Mouse (Mus musculus): ENCODE data around the gene Rxrb. TPM values are rescaled to one million over a fixed set of nuclear protein-coding genes. Genes with fewer than 3 reads are reported as not detected.

Rxrb gene
- polyA plus RNA-seq, 1 experiment from 2014 or later: 41.8 TPM

- H3K4me1 ChIP-seq (replicated peaks): peaks cover 39% of the 10 kb centered on the region
- peaks cover 7% of the 10 kb centered on the region for H3K27me3 ChIP-seq (replicated peaks)
- H3K4me3 ChIP-seq (replicated peaks): no peak overlapping the region
- WGBS: 78% methylated on average over 10 of the region's 10 CpGs
- peaks cover 20% of the 10 kb centered on the region for H3K36me3 ChIP-seq
- H3K9ac ChIP-seq: no peak overlapping the region
- no peak overlapping the region for H3K4me2 ChIP-seq (replicated peaks)
- H3K9me3 ChIP-seq: no peaks in the 10 kb centered on the region
- no peak for ATAC-seq
- no peak overlapping the region for H3K27ac ChIP-seq
Measured at GRCm38 (mm10) chr17:34036647-34037046, 5.0 kb downstream of the Rxrb start.

- H3K27ac ChIP-seq: no peak overlapping the region
- no peak overlapping the region for H3K4me2 ChIP-seq (replicated peaks)
- no peaks in the 10 kb centered on the region for H3K9me3 ChIP-seq
- H3K4me1 ChIP-seq (replicated peaks): peaks cover 39% of the 10 kb centered on the region
- peaks cover 7% of the 10 kb centered on the region for H3K27me3 ChIP-seq (replicated peaks)
- no peak for ATAC-seq
- no peak overlapping the region for H3K9ac ChIP-seq
- H3K36me3 ChIP-seq: peaks cover 20% of the 10 kb centered on the region
- no peak overlapping the region for H3K4me3 ChIP-seq (replicated peaks)
- WGBS: 87% methylated on average over 7 of the region's 7 CpGs
Measured at GRCm38 (mm10) chr17:34037241-34037640, 5.6 kb downstream of the Rxrb start.

GRCm38 (mm10) chr17:34038440-34038839 is 6.8 kb downstream of the Rxrb start:
- peaks cover 29% of the 10 kb centered on the region for H3K4me1 ChIP-seq (replicated peaks)
- H3K4me3 ChIP-seq (replicated peaks): peak overlapping the region; percentile 11
- 0 out of 2 replicates have a peak overlapping the region, but pooled peaks have one; percentile 17 for H3K9ac ChIP-seq
- H3K4me2 ChIP-seq (replicated peaks): peak overlapping the region; percentile 57
- peaks cover 20% of the 10 kb centered on the region for H3K36me3 ChIP-seq
- peaks cover 12% of the 10 kb centered on the region for H3K27me3 ChIP-seq (replicated peaks)
- WGBS: 14% methylated on average over 21 of the region's 21 CpGs
- ATAC-seq: peak; percentile 40; the same call in 1 of the 2 replicates
- no peaks in the 10 kb centered on the region for H3K9me3 ChIP-seq
- H3K27ac ChIP-seq: no peak overlapping the region

GRCm38 (mm10) chr17:34038878-34039561 is 7.4 kb downstream of the Rxrb start, which contains the start of gene Col11a2:
Col11a2 (plus strand) TSS chr17:34039437.
- peaks cover 18% of the 10 kb centered on the region for H3K36me3 ChIP-seq
- peaks cover 26% of the 10 kb centered on the region for H3K4me1 ChIP-seq (replicated peaks)
- H3K9me3 ChIP-seq: no peaks in the 10 kb centered on the region
- H3K27ac ChIP-seq: no peak within 1 kb of the TSS
- peaks cover 12% of the 10 kb centered on the region for H3K27me3 ChIP-seq (replicated peaks)
- H3K9ac ChIP-seq: 0 out of 2 replicates have a peak within 1 kb of the TSS, but pooled peaks have one; percentile 17
- peak within 1 kb of the TSS; percentile 57 for H3K4me2 ChIP-seq (replicated peaks)
- 6% methylated on average over 28 of the region's 28 CpGs for WGBS
- peak; percentile 72 for ATAC-seq
- peak within 1 kb of the TSS; percentile 11 for H3K4me3 ChIP-seq (replicated peaks)

- Histone ChIP-seq H3K4me1 (replicated peaks) (peaks cover 26% of the 10 kb centered on the region), H3K9me3 (no peaks in the 10 kb centered on the region), H3K36me3 (peaks cover 14% of the 10 kb centered on the region), H3K4me2 (replicated peaks) (peak overlapping the region; percentile 57), H3K4me3 (replicated peaks) (0 out of 2 replicates have a peak overlapping the region, but pooled peaks have one; percentile 11), H3K27me3 (replicated peaks) (peaks cover 12% of the 10 kb centered on the region), H3K27ac (no peak overlapping the region), H3K9ac (no peak overlapping the region)
- 25% methylated on average over 17 of the region's 17 CpGs for WGBS
- 0 out of 2 replicates have a peak, but pooled peaks have one; percentile 18 for ATAC-seq
Measured at GRCm38 (mm10) chr17:34039562-34040450, 8.2 kb downstream of the Rxrb start.

GRCm38 (mm10) chr17:34045941-34046340 is 14.3 kb downstream of the Rxrb start:
- 79% methylated on average over 14 of the region's 14 CpGs for WGBS
- peaks cover 6% of the 10 kb centered on the region; the same call in 1 of the 2 replicates for H3K4me1 ChIP-seq (replicated peaks)

GRCm38 (mm10) chr17:34047404-34048050 is 15.9 kb downstream of the Rxrb start:
- H3K9ac ChIP-seq: no peak overlapping the region
- WGBS: 95% methylated on average over 5 of the region's 5 CpGs
- no peaks in the 10 kb centered on the region for H3K36me3 ChIP-seq
- no peak overlapping the region for H3K4me3 ChIP-seq (replicated peaks)
- 0 out of 2 replicates have a peak, but pooled peaks cover 5% of the 10 kb centered on the region for H3K27me3 ChIP-seq (replicated peaks)
- no peaks in the 10 kb centered on the region for H3K4me1 ChIP-seq (replicated peaks)
- H3K9me3 ChIP-seq: no peaks in the 10 kb centered on the region
- no peak overlapping the region for H3K4me2 ChIP-seq (replicated peaks)
- no peak for ATAC-seq
- no peak overlapping the region for H3K27ac ChIP-seq

More at GRCm38 (mm10) chr17:34045941-34046340, 14.3 kb downstream of the Rxrb start:
- no peak overlapping the region for H3K27ac ChIP-seq
- no peak overlapping the region for H3K4me3 ChIP-seq (replicated peaks)
- H3K36me3 ChIP-seq: no peaks in the 10 kb centered on the region
- H3K9ac ChIP-seq: no peak overlapping the region
- no peak overlapping the region for H3K4me2 ChIP-seq (replicated peaks)
- H3K9me3 ChIP-seq: no peaks in the 10 kb centered on the region
- no peak for ATAC-seq
- H3K27me3 ChIP-seq (replicated peaks): 0 out of 2 replicates have a peak, but pooled peaks cover 5% of the 10 kb centered on the region

- H3K4me1 ChIP-seq (replicated peaks): no peaks in the 10 kb centered on the region
- WGBS: 66% methylated on average over 7 of the region's 7 CpGs
- H3K36me3 ChIP-seq: no peaks in the 10 kb centered on the region
- no peak overlapping the region for H3K9ac ChIP-seq
- H3K4me2 ChIP-seq (replicated peaks): no peak overlapping the region
- no peaks in the 10 kb centered on the region for H3K9me3 ChIP-seq
- ATAC-seq: no peak
- H3K27ac ChIP-seq: no peak overlapping the region
- no peak overlapping the region for H3K4me3 ChIP-seq (replicated peaks)
- H3K27me3 ChIP-seq (replicated peaks): no peaks in the 10 kb centered on the region
Measured at GRCm38 (mm10) chr17:34057224-34057623, 25.6 kb downstream of the Rxrb start.

- no peaks in the 10 kb centered on the region for H3K27me3 ChIP-seq (replicated peaks)
- no peak overlapping the region for H3K4me2 ChIP-seq (replicated peaks)
- ATAC-seq: no peak
- H3K27ac ChIP-seq: no peak overlapping the region
- WGBS: 56% methylated on average over 3 of the region's 3 CpGs
- no peaks in the 10 kb centered on the region for H3K4me1 ChIP-seq (replicated peaks)
- no peak overlapping the region for H3K4me3 ChIP-seq (replicated peaks)
- no peaks in the 10 kb centered on the region for H3K36me3 ChIP-seq
- H3K9me3 ChIP-seq: no peaks in the 10 kb centered on the region
- no peak overlapping the region for H3K9ac ChIP-seq
Measured at GRCm38 (mm10) chr17:34068864-34069263, 37.3 kb downstream of the Rxrb start.

- 74% methylated on average over 5 of the region's 5 CpGs for WGBS
- Histone ChIP-seq H3K27ac (no peak overlapping the region), H3K9me3 (no peaks in the 10 kb centered on the region), H3K9ac (no peak overlapping the region), H3K36me3 (no peaks in the 10 kb centered on the region), H3K4me1 (replicated peaks) (no peaks in the 10 kb centered on the region), H3K4me3 (replicated peaks) (no peak overlapping the region), H3K27me3 (replicated peaks) (peaks cover 7% of the 10 kb centered on the region), H3K4me2 (replicated peaks) (no peak overlapping the region)
- ATAC-seq: no peak
Measured at GRCm38 (mm10) chr17:34072091-34072490, 40.5 kb downstream of the Rxrb start.

- Histone ChIP-seq H3K27ac (no peak overlapping the region), H3K4me1 (replicated peaks) (no peaks in the 10 kb centered on the region), H3K36me3 (no peaks in the 10 kb centered on the region), H3K27me3 (replicated peaks) (peaks cover 11% of the 10 kb centered on the region), H3K4me2 (replicated peaks) (no peak overlapping the region), H3K9ac (no peak overlapping the region), H3K9me3 (no peaks in the 10 kb centered on the region), H3K4me3 (replicated peaks) (no peak overlapping the region)
- ATAC-seq: no peak
- 36% methylated on average over 7 of the region's 7 CpGs for WGBS
Measured at GRCm38 (mm10) chr17:34075271-34075670, 43.7 kb downstream of the Rxrb start.

- H3K4me2 ChIP-seq (replicated peaks): no peak overlapping the region
- no peaks in the 10 kb centered on the region for H3K9me3 ChIP-seq
- no peak overlapping the region for H3K27ac ChIP-seq
- no peak overlapping the region for H3K4me3 ChIP-seq (replicated peaks)
- peaks cover 11% of the 10 kb centered on the region for H3K27me3 ChIP-seq (replicated peaks)
- no peaks in the 10 kb centered on the region for H3K36me3 ChIP-seq
- no peak overlapping the region for H3K9ac ChIP-seq
- WGBS: 2% methylated on average over 9 of the region's 9 CpGs
- ATAC-seq: no peak
- no peaks in the 10 kb centered on the region for H3K4me1 ChIP-seq (replicated peaks)
Measured at GRCm38 (mm10) chr17:34077549-34077948, 45.9 kb downstream of the Rxrb start.
